Mouse (Mus musculus): ENCODE measurements around the gene Pigz. TPM values are rescaled to one million over a fixed set of nuclear protein-coding genes. Genes with fewer than 3 reads are reported as not detected.

Gene Pigz
- polyA plus RNA-seq (2012; rRNA removed) = 6.9 and 7.8 TPM in 2 replicates

- 15% methylated on average over 42 of the region's 42 CpGs for WGBS
- TF ChIP-seq POLR2A (IDR thresholded peaks at IDR 0.05; ENCODE audit: low read depth, low read length) (no peak), CTCF (IDR thresholded peaks at IDR 0.05; ENCODE audit: extremely low read depth, insufficient read depth, insufficient read length, insufficient replicate concordance) (no peak)
- Histone ChIP-seq H3K36me3 (ENCODE audit: control insufficient read depth, insufficient read depth, low read length) (no peaks in the 10 kb centered on the region), H3K4me3 (ENCODE audit: extremely low read depth, insufficient read depth, insufficient read length) (peak within 1 kb of the TSS; percentile 58), H3K27ac (ENCODE audit: insufficient read depth, low read length) (peak within 1 kb of the TSS; percentile 32), H3K27me3 (ENCODE audit: control insufficient read depth, insufficient read depth, low read length) (peaks cover 16% of the 10 kb centered on the region), H3K4me1 (ENCODE audit: control insufficient read depth, insufficient read depth, insufficient read length) (peaks cover 12% of the 10 kb centered on the region)
- no peak for DNase-seq (ENCODE audit: low read depth in 1 of 2, low spot score in 2 of 2)
These were observed at the start of gene Pigz for GRCm38 (mm10) chr16:31933751-31934549. Gene Pigz (plus strand): TSS chr16:31933851.

- Histone ChIP-seq H3K27me3 (ENCODE audit: control insufficient read depth, insufficient read depth, low read length) (no peaks in the 10 kb centered on the region), H3K4me1 (ENCODE audit: control insufficient read depth, insufficient read depth, insufficient read length) (no peaks in the 10 kb centered on the region), H3K27ac (ENCODE audit: insufficient read depth, low read length) (no peak overlapping the region), H3K36me3 (ENCODE audit: control insufficient read depth, insufficient read depth, low read length) (no peaks in the 10 kb centered on the region), H3K4me3 (ENCODE audit: extremely low read depth, insufficient read depth, insufficient read length) (no peak overlapping the region)
- DNase-seq (ENCODE audit: low read depth in 1 of 2, low spot score in 2 of 2) = no peak
- 52% methylated on average over 6 of the region's 6 CpGs for WGBS
- TF ChIP-seq POLR2A (IDR thresholded peaks at IDR 0.05; ENCODE audit: low read depth, low read length) (no peak), CTCF (IDR thresholded peaks at IDR 0.05; ENCODE audit: extremely low read depth, insufficient read depth, insufficient read length, insufficient replicate concordance) (no peak)
These were observed 49.7 kb upstream of the Pigz start for GRCm38 (mm10) chr16:31883902-31884301.

GRCm38 (mm10) chr16:31890907-31891306 is 42.7 kb upstream of the Pigz start:
- DNase-seq (ENCODE audit: low read depth in 1 of 2, low spot score in 2 of 2) = no peak
- Histone ChIP-seq H3K36me3 (ENCODE audit: control insufficient read depth, insufficient read depth, low read length) (no peaks in the 10 kb centered on the region), H3K4me3 (ENCODE audit: extremely low read depth, insufficient read depth, insufficient read length) (no peak overlapping the region), H3K27ac (ENCODE audit: insufficient read depth, low read length) (no peak overlapping the region), H3K4me1 (ENCODE audit: control insufficient read depth, insufficient read depth, insufficient read length) (no peaks in the 10 kb centered on the region), H3K27me3 (ENCODE audit: control insufficient read depth, insufficient read depth, low read length) (no peaks in the 10 kb centered on the region)
- TF ChIP-seq CTCF (IDR thresholded peaks at IDR 0.05; ENCODE audit: extremely low read depth, insufficient read depth, insufficient read length, insufficient replicate concordance) (no peak), POLR2A (IDR thresholded peaks at IDR 0.05; ENCODE audit: low read depth, low read length) (no peak)
- 89% methylated on average over 7 of the region's 7 CpGs for WGBS

GRCm38 (mm10) chr16:31893396-31894141 is 40.1 kb upstream of the Pigz start:
- Histone ChIP-seq H3K27me3 (ENCODE audit: control insufficient read depth, insufficient read depth, low read length) (no peaks in the 10 kb centered on the region), H3K4me3 (ENCODE audit: extremely low read depth, insufficient read depth, insufficient read length) (no peak overlapping the region), H3K36me3 (ENCODE audit: control insufficient read depth, insufficient read depth, low read length) (no peaks in the 10 kb centered on the region), H3K27ac (ENCODE audit: insufficient read depth, low read length) (no peak overlapping the region), H3K4me1 (ENCODE audit: control insufficient read depth, insufficient read depth, insufficient read length) (peaks cover 2% of the 10 kb centered on the region; the same call in 1 of the 2 replicates)
- DNase-seq (ENCODE audit: low read depth in 1 of 2, low spot score in 2 of 2) = no peak
- 55% methylated on average over 5 of the region's 5 CpGs for WGBS
- no peak for TF ChIP-seq POLR2A (IDR thresholded peaks at IDR 0.05; ENCODE audit: low read depth, low read length)
- no peak for TF ChIP-seq CTCF (IDR thresholded peaks at IDR 0.05; ENCODE audit: extremely low read depth, insufficient read depth, insufficient read length, insufficient replicate concordance)

GRCm38 (mm10) chr16:31896971-31897774 is 36.5 kb upstream of the Pigz start:
- no peak overlapping the region for H3K27ac ChIP-seq (ENCODE audit: insufficient read depth, low read length)
- H3K27me3 ChIP-seq (ENCODE audit: control insufficient read depth, insufficient read depth, low read length) = no peaks in the 10 kb centered on the region
- no peak for TF ChIP-seq POLR2A (IDR thresholded peaks at IDR 0.05; ENCODE audit: low read depth, low read length)
- TF ChIP-seq CTCF (IDR thresholded peaks at IDR 0.05; ENCODE audit: extremely low read depth, insufficient read depth, insufficient read length, insufficient replicate concordance) = no peak
- DNase-seq (ENCODE audit: low read depth in 1 of 2, low spot score in 2 of 2) = no peak
- 35% methylated on average over 29 of the region's 29 CpGs for WGBS
- H3K36me3 ChIP-seq (ENCODE audit: control insufficient read depth, insufficient read depth, low read length) = no peaks in the 10 kb centered on the region
- peaks cover 2% of the 10 kb centered on the region; the same call in 1 of the 2 replicates for H3K4me1 ChIP-seq (ENCODE audit: control insufficient read depth, insufficient read depth, insufficient read length)
- H3K4me3 ChIP-seq (ENCODE audit: extremely low read depth, insufficient read depth, insufficient read length) = no peak overlapping the region

- Histone ChIP-seq H3K36me3 (ENCODE audit: control insufficient read depth, insufficient read depth, low read length) (no peaks in the 10 kb centered on the region), H3K4me1 (ENCODE audit: control insufficient read depth, insufficient read depth, insufficient read length) (peaks cover 2% of the 10 kb centered on the region; the same call in 1 of the 2 replicates), H3K27ac (ENCODE audit: insufficient read depth, low read length) (no peak overlapping the region), H3K27me3 (ENCODE audit: control insufficient read depth, insufficient read depth, low read length) (no peaks in the 10 kb centered on the region), H3K4me3 (ENCODE audit: extremely low read depth, insufficient read depth, insufficient read length) (no peak overlapping the region)
- DNase-seq (ENCODE audit: low read depth in 1 of 2, low spot score in 2 of 2) = no peak
- 93% methylated on average over 18 of the region's 18 CpGs for WGBS
- TF ChIP-seq POLR2A (IDR thresholded peaks at IDR 0.05; ENCODE audit: low read depth, low read length) (no peak), CTCF (IDR thresholded peaks at IDR 0.05; ENCODE audit: extremely low read depth, insufficient read depth, insufficient read length, insufficient replicate concordance) (no peak)
These were observed 34.9 kb upstream of the Pigz start for GRCm38 (mm10) chr16:31898546-31899326.

All from spleen, adult 2 months (tissue).